Mouse (Mus musculus): ENCODE data around the gene Zfp799. TPM values are rescaled to one million over a fixed set of nuclear protein-coding genes. Genes with fewer than 3 reads are reported as not detected.

Gene Zfp799
- polyA plus RNA-seq, 1 experiment from 2014 or later = 21.8 TPM

DNA sequence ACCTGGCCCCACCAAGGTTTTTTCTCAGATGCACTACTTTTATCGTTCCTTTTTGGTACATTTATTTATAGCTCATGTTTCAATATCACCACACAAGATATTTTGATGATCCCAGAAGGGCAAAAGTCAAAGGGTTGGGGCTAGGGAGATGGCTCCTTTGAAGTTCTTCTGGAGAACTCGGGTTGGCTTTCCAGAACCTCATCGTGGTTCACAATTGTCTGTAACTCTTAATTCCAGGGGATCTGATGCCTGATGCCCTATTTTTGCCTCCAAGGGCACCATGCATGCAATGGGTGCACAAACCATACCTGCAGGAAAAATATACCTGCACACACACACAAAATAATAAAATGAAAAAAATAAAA lies 339 bp upstream of the Zfp799 start:
- H3K4me1 ChIP-seq (replicated peaks) = peaks cover 6% of the 10 kb centered on the region
- peaks cover 19% of the 10 kb centered on the region for H3K36me3 ChIP-seq
- 36% methylated on average over 3 of the region's 3 CpGs for WGBS
- ATAC-seq (ENCODE audit: insufficient number of reproducible peaks, insufficient read depth, low FRiP score, low TSS enrichment, low read depth) = peak; percentile 59; the same call in 1 of the 2 replicates
- no peaks in the 10 kb centered on the region for H3K9me3 ChIP-seq
- peak overlapping the region; percentile 80 for H3K4me3 ChIP-seq (replicated peaks)
- H3K27ac ChIP-seq = no peak overlapping the region
- H3K9ac ChIP-seq (replicated peaks) = no peak overlapping the region
- peak overlapping the region; percentile 73 for H3K4me2 ChIP-seq
- no peaks in the 10 kb centered on the region for H3K27me3 ChIP-seq

DNA sequence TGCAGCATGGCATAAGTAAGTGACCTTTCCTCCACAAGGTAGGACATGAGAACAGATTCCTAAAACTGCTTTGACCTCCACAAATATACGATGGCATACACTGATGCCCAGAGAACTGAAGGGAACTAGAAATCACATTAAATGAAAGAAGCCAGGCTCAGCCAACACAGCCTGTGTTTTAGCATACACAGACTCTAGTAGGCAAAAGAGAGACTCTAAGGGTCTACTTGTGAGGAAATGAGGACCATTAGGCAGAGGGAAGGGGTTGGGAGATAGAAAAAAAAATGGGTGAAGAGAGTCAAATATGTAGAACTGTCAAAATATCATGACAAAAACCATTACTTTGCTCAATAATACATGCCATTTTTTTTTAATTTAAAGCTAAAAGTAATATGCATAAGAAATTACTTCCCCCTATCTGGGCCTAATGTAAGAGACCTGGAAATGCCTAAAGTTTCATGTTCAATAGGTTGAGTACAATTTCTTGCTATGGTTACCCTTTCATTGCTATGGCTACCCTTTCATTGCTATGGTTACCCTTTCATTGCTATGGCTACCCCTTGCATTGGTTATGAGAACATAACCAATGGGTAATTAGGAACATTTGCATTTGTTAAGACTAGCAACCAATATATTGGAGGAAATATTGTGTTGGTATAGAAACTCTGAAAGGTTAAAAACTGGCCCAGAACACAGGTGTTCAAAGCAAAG lies 13.8 kb downstream of the Zfp799 start:
- Histone ChIP-seq H3K36me3 (peaks cover 55% of the 10 kb centered on the region), H3K27me3 (no peaks in the 10 kb centered on the region), H3K9ac (replicated peaks) (no peak overlapping the region), H3K4me1 (replicated peaks) (no peaks in the 10 kb centered on the region), H3K27ac (no peak overlapping the region), H3K9me3 (no peaks in the 10 kb centered on the region), H3K4me3 (replicated peaks) (no peak overlapping the region), H3K4me2 (no peak overlapping the region)
- ATAC-seq (ENCODE audit: insufficient number of reproducible peaks, insufficient read depth, low FRiP score, low TSS enrichment, low read depth) = no peak
- WGBS = 95% methylated on average over 1 of the region's 1 CpGs

DNA sequence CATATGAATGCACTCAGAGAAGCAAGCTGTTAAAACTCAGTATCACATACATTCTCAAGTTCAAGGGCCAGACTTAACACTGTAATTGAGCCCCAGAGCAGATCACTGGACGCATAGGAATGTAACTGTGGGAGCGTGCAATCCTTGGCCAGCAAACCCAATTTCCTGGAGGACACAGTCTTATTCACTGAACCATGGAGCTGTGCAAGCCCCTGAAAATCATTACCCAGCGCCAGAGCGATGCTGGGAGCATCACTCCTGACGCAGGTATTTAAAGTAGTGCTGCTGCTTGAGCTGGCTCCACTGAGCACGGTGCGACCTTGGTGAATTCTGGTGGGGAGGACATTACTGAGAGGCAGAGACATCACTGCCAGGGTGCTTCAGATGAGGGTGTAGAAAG lies 15.9 kb downstream of the Zfp799 start:
- Histone ChIP-seq H3K27ac (no peak overlapping the region), H3K9me3 (no peaks in the 10 kb centered on the region), H3K4me3 (replicated peaks) (no peak overlapping the region), H3K4me1 (replicated peaks) (peaks cover 1% of the 10 kb centered on the region), H3K9ac (replicated peaks) (no peak overlapping the region), H3K4me2 (no peak overlapping the region), H3K36me3 (peaks cover 37% of the 10 kb centered on the region), H3K27me3 (no peaks in the 10 kb centered on the region; the same call in 1 of the 2 replicates)
- ATAC-seq (ENCODE audit: insufficient number of reproducible peaks, insufficient read depth, low FRiP score, low TSS enrichment, low read depth) = no peak
- WGBS = 83% methylated on average over 7 of the region's 7 CpGs

DNA sequence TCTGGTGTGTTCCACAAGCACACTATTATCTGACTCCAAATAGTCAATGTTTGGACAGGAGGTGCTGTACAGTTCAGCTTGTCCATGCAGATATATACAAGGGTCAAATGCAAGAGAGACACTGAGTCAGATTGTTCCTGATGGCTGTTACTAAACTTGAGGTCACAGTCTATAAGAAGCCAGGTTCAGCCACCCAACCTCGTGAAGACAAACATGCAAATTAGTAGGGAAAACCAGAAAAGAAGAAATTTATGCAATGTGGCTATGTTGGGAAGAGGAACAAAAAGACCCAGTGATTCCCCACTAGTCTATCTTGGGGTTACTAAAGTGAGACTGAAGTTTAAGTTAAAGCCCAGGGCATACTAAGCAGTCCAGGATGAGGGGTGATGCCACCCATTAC lies 19.4 kb downstream of the Zfp799 start:
- 49% methylated on average over 1 of the region's 1 CpGs for WGBS
- H3K4me3 ChIP-seq (replicated peaks) = no peak overlapping the region

DNA sequence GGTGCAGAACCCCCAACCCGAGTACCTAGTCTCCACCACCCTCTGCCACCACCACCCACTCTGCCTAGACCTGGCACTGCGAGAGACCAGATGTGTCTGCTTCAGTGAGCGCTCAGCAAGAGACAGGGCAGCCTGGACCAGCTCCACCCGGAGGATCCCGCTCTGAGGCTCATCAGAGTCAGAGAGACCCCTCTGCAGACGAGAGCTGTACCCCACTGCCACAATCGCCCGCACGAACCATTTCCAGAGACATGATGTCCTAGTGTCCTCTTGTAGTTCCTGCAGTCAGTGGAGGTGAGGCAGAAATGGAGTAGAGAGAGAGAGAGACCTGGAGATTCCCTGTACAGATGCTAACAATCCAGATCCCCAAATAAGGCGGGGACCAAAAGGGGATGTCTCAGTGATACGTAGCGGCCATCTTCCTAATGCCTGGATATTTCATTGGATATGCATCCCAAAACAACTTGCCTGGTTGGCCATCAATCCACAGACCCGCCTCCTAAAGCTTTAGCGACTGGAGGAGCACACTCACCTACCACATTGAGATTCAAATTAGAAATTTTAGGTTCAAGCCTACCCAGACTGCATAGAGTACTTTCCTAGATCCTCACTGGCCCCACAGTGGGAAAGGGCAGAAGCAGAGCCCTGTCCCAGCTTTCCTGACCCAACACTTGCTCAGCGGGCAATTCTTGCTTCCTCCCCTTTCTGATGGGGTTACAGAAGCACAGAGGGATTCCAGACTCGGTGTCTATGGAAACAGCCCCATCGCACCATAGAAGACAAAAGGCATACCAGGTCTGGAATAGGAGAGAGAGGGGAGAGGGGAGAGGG lies 20.3 kb downstream of the Zfp799 start, which contains the start of gene Zfp811:
Gene Zfp811 (minus strand): TSS at position 388 of the 831 bp plus-strand sequence.
- 2% methylated on average over 17 of the region's 17 CpGs for WGBS
- Histone ChIP-seq H3K4me2 (peak within 1 kb of the TSS; percentile 64), H3K36me3 (peaks cover 5% of the 10 kb centered on the region), H3K27me3 (no peaks in the 10 kb centered on the region; the same call in 1 of the 2 replicates), H3K4me1 (replicated peaks) (peaks cover 8% of the 10 kb centered on the region), H3K9ac (replicated peaks) (peak within 1 kb of the TSS; percentile 71), H3K9me3 (no peaks in the 10 kb centered on the region), H3K27ac (0 out of 2 replicates have a peak within 1 kb of the TSS, but pooled peaks have one; percentile 53), H3K4me3 (replicated peaks) (peak within 1 kb of the TSS; percentile 52)
- ATAC-seq (ENCODE audit: insufficient number of reproducible peaks, insufficient read depth, low FRiP score, low TSS enrichment, low read depth) = peak; percentile 80

More for the DNA sequence above, 19.4 kb downstream of the Zfp799 start:
- Histone ChIP-seq H3K27me3 (no peaks in the 10 kb centered on the region; the same call in 1 of the 2 replicates), H3K9me3 (no peaks in the 10 kb centered on the region), H3K4me2 (no peak overlapping the region), H3K4me1 (replicated peaks) (peaks cover 8% of the 10 kb centered on the region), H3K9ac (replicated peaks) (no peak overlapping the region), H3K36me3 (peaks cover 11% of the 10 kb centered on the region), H3K27ac (no peak overlapping the region)
- ATAC-seq (ENCODE audit: insufficient number of reproducible peaks, insufficient read depth, low FRiP score, low TSS enrichment, low read depth) = no peak

DNA sequence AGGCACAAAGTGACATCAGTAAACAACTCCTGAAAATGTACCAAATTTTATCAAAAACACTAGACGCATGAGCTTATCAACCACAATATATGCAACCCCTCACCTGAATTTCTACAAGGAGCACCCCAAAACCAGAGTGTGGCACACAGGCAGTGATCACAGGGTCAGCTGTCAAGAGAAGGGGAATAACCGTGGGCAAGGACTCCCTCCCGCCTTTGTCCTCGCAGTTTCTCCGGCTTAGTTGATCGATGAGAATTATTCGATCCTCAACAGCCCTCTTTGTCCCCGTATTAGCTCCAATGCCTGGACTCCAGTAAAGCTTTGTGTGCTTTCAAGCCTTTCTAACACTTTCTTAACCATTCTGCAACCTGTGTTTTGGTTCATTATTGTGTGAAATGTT lies 21.1 kb downstream of the Zfp799 start:
- peak overlapping the region; percentile 64 for H3K4me2 ChIP-seq
- 17% methylated on average over 8 of the region's 8 CpGs for WGBS
- peaks cover 8% of the 10 kb centered on the region for H3K4me1 ChIP-seq (replicated peaks)
- H3K36me3 ChIP-seq = no peaks in the 10 kb centered on the region
- peak overlapping the region; percentile 71 for H3K9ac ChIP-seq (replicated peaks)
- no peak overlapping the region for H3K27ac ChIP-seq
- no peaks in the 10 kb centered on the region; the same call in 1 of the 2 replicates for H3K27me3 ChIP-seq
- no peak for ATAC-seq (ENCODE audit: insufficient number of reproducible peaks, insufficient read depth, low FRiP score, low TSS enrichment, low read depth)
- H3K4me3 ChIP-seq (replicated peaks) = peak overlapping the region; percentile 52
- H3K9me3 ChIP-seq = no peaks in the 10 kb centered on the region

DNA sequence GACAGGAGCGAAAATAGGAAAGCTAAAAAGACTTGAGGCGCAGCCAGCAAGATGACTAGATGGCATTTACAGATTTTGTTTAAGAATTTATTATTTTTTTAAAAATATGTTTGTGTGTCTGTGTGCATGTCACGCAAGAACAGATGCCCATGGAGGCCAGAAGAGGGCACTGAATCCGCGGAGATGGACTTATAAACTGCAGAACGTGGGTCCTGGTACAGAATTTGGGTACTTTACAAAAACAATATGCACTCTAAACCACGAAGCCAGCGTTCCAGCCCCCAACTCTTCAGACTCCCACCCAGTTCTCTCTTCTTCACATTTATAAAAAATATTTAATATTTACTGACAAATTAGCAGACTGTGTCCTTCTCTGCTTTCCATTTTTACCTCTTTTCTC lies 40.8 kb downstream of the Zfp799 start:
- no peak for ATAC-seq (ENCODE audit: insufficient number of reproducible peaks, insufficient read depth, low FRiP score, low TSS enrichment, low read depth)
- no peaks in the 10 kb centered on the region for H3K27me3 ChIP-seq
- 78% methylated on average over 8 of the region's 8 CpGs for WGBS
- H3K9me3 ChIP-seq = no peaks in the 10 kb centered on the region
- peak overlapping the region; percentile 72 for H3K4me2 ChIP-seq
- peaks cover 23% of the 10 kb centered on the region for H3K4me1 ChIP-seq (replicated peaks)
- H3K27ac ChIP-seq = no peak overlapping the region
- H3K9ac ChIP-seq (replicated peaks) = peak overlapping the region; percentile 52; the same call in 1 of the 2 replicates
- peaks cover 24% of the 10 kb centered on the region for H3K36me3 ChIP-seq
- peak overlapping the region; percentile 91 for H3K4me3 ChIP-seq (replicated peaks)

DNA sequence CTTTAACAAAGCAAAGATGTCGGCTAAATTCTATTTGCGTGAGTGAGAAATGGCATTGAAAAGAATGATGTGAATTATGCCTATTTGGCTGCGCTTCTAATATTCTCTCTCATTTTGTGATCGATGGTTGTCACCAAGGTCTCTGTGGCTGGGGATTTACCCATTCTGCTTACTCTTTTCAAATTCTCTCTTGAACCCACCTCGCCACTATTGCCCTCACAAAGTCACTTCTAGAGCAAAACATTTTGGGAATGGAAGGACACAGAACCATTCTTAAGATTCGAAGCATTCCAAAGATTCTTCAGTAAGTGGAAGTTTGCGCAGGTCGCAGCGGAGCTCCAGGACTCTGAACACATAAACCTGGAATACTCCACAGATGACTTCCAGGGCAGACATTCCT lies 41.5 kb downstream of the Zfp799 start:
- H3K36me3 ChIP-seq = peaks cover 31% of the 10 kb centered on the region
- whole genome bisulfite sequencing = 8% methylated on average over 9 of the region's 9 CpGs
- peak overlapping the region; percentile 57; the same call in 1 of the 2 replicates for H3K27ac ChIP-seq
- no peaks in the 10 kb centered on the region for H3K9me3 ChIP-seq
- ATAC-seq (ENCODE audit: insufficient number of reproducible peaks, insufficient read depth, low FRiP score, low TSS enrichment, low read depth) = no peak
- H3K9ac ChIP-seq (replicated peaks) = peak overlapping the region; percentile 52
- no peaks in the 10 kb centered on the region for H3K27me3 ChIP-seq
- H3K4me2 ChIP-seq = peak overlapping the region; percentile 72
- H3K4me3 ChIP-seq (replicated peaks) = peak overlapping the region; percentile 91
- H3K4me1 ChIP-seq (replicated peaks) = peaks cover 23% of the 10 kb centered on the region

DNA sequence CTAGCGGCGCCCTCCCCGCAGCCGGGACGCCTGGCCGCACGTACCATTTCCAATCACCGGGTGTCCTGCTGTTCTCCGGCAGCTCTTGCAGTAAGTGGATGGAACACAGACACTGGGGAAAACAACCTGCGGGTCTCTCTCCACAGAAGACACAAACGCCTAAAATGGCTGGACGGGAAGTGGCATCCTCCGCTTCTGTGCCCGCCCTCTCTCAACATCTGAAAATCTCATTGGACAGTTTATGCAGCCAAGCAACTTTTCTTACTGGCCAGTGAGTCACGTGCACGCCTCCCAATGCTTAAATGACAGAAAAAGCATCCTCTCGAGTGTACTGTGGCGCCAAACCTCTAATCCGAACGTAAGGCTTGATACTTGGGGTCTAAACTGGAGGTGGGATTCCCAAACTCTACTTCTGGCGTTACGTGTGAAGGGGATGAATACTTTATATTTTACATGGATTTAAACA lies 41.9 kb downstream of the Zfp799 start, which contains the start of gene Zfp871:
Gene Zfp871 (minus strand): TSS at position 194 of the 466 bp plus-strand sequence.
- ATAC-seq (ENCODE audit: insufficient number of reproducible peaks, insufficient read depth, low FRiP score, low TSS enrichment, low read depth) = peak; percentile 97
- H3K4me2 ChIP-seq = peak within 1 kb of the TSS; percentile 72
- peak within 1 kb of the TSS; percentile 95 for H3K9ac ChIP-seq (replicated peaks)
- no peaks in the 10 kb centered on the region for H3K27me3 ChIP-seq
- H3K4me3 ChIP-seq (replicated peaks) = peak within 1 kb of the TSS; percentile 91
- under 1% methylated on average over 22 of the region's 22 CpGs for WGBS
- peaks cover 23% of the 10 kb centered on the region for H3K4me1 ChIP-seq (replicated peaks)
- H3K27ac ChIP-seq = peak within 1 kb of the TSS; percentile 93
- H3K36me3 ChIP-seq = peaks cover 35% of the 10 kb centered on the region
- no peaks in the 10 kb centered on the region for H3K9me3 ChIP-seq

DNA sequence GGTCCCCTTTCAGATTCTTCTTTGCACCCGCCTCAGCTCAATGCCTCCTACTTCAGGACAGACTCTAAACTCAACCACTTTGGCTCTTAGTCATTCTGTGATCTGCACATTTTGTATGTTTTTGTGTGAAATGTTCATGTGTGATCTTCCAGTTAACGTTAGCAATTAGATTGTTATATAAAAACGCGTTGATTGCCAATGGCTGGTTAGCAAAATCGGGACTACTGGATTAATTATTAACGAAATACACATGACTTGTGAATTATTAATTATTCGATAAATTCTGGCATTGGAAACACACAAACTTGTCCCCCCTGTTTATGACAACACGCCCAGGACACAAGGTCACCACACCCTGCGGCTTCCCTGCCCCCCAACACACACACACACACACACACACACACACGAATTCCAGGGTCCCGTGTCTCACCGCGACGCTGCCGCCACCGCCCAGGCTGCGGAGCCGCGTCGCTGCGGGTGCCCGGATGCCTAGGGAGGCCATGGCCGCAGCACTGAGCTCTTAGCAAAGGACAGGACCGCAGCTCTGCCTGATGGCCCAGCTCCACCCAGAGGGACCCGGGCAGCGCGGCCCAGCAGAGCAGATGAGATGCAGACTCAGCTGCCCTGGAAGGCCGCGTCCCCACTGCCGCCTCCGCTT lies 42.5 kb downstream of the Zfp799 start:
- Histone ChIP-seq H3K4me1 (replicated peaks) (peaks cover 23% of the 10 kb centered on the region), H3K4me3 (replicated peaks) (peak overlapping the region; percentile 91), H3K9me3 (no peaks in the 10 kb centered on the region), H3K4me2 (peak overlapping the region; percentile 72), H3K36me3 (peaks cover 41% of the 10 kb centered on the region), H3K27me3 (no peaks in the 10 kb centered on the region), H3K27ac (peak overlapping the region; percentile 93), H3K9ac (replicated peaks) (peak overlapping the region; percentile 95)
- ATAC-seq (ENCODE audit: insufficient number of reproducible peaks, insufficient read depth, low FRiP score, low TSS enrichment, low read depth) = peak; percentile 89
- 1% methylated on average over 31 of the region's 31 CpGs for WGBS
